Mouse (Mus musculus) E14TG2a.4 (cell line): ENCODE measurements around the gene Spns3.
A peak's percentile ranks its signal among the peaks of the same experiment; 100 is the strongest.

ENCODE experiments used
- H3K27me3 ChIP-seq: 2 replicates; pipeline ENCODE4 v1.6.1; 2014; ENCODE audit warnings: low read length, control low read depth; ENCODE audit not compliant: insufficient read depth
- H3K36me3 ChIP-seq: 2 replicates; pipeline ENCODE4 v1.6.1; 2014; ENCODE audit warnings: low read length, control low read depth; ENCODE audit not compliant: insufficient read depth
- H3K4me1 ChIP-seq: replicated peaks from 2 replicates; pipeline ENCODE4 v1.6.1; 2014; ENCODE audit warnings: low read depth, low read length, control low read depth
- H3K4me3 ChIP-seq: replicated peaks from 2 replicates; pipeline ENCODE4 v1.5.1; 2014; ENCODE audit warnings: mild to moderate bottlenecking, low read length
- H3K9me3 ChIP-seq: 2 replicates; pipeline ENCODE4 v1.6.1; 2014; ENCODE audit warnings: low read length, control low read depth
- CTCF ChIP-seq: conservative IDR thresholded peaks from 2 replicates; pipeline ENCODE4 v1.5.1; 2014; ENCODE audit warnings: low read length
- NANOG ChIP-seq: IDR thresholded peaks from 2 replicates; pipeline ENCODE4 v1.6.1; 2014; ENCODE audit warnings: borderline replicate concordance, low read length, mixed read lengths
- POU5F1 ChIP-seq: IDR thresholded peaks from 2 replicates; pipeline ENCODE4 v1.6.1; 2014; ENCODE audit warnings: low read length, borderline replicate concordance

Spns3 gene

DNA sequence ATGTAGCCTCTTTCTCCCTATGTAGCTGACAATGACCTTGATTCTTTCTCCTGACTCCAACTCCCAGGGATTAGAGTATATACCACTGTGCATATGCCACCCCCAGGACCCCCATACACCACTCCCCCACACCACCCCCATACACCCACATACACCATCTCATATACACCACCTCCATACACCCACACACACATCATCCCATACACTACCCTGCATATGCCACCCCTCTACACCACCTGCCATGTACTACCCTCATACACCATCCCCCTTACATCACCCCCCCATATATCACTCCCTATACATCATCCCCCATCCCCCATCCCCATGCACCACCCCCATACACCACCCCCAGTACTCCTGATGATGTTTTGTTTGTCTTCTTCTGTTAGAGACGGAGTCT is 7.7 kb downstream of the Spns3 start:
- H3K4me1 ChIP-seq: peaks cover 43% of the 10 kb centered on the region
- no peaks in the 10 kb centered on the region for H3K36me3 ChIP-seq
- no peak overlapping the region for H3K4me3 ChIP-seq
- H3K27me3 ChIP-seq: no peaks in the 10 kb centered on the region
- no peaks in the 10 kb centered on the region for H3K9me3 ChIP-seq
- TF ChIP-seq NANOG (no peak), POU5F1 (no peak), CTCF (no peak)

DNA sequence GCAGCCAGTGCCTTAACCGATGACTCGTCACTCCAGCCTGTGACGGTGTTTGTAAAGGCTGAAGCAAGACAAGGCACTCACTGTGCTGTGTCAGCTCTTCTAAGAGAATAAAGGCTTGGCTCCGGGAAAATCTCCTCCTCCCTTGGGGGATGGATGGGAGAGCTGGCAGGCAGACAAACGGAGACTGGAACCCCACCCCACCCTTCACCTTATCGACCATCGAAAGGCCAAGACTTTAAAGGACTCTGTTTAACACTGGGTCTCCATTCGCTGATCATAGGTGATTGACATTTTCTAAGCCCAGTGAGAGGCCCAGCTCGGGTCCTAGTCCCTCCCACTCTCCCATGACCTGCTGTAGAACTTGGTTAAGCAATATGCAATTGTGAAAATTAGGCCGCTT is 8.4 kb downstream of the Spns3 start:
- TF ChIP-seq CTCF (no peak), POU5F1 (no peak), NANOG (no peak)
- peaks cover 44% of the 10 kb centered on the region for H3K4me1 ChIP-seq
- no peaks in the 10 kb centered on the region for H3K27me3 ChIP-seq
- no peaks in the 10 kb centered on the region for H3K9me3 ChIP-seq
- no peaks in the 10 kb centered on the region for H3K36me3 ChIP-seq
- H3K4me3 ChIP-seq: no peak overlapping the region

DNA sequence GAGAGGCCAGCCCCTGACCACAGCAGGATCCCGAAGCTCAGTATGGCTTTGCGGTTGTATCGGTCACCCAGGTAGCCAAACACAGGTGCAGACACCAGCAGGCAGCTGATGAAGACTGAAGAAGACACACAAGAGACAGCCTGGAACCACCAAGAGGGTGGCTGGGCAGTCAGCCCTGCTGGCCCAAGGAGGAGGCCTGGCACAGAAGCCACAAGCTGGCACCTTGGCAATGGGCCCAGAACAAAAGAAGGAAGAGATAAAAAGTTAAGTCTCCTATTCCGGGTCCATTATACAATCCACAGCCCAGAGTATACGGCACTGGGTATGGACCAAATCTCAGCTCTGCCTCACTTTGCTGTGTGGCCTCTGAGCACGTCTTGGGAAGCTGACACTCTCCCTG is 9.9 kb downstream of the Spns3 start:
- no peaks in the 10 kb centered on the region; the same call in 1 of the 2 replicates for H3K27me3 ChIP-seq
- no peaks in the 10 kb centered on the region for H3K36me3 ChIP-seq
- no peak overlapping the region for H3K4me3 ChIP-seq
- TF ChIP-seq CTCF (no peak), NANOG (no peak)
- H3K4me1 ChIP-seq: peaks cover 52% of the 10 kb centered on the region
- H3K9me3 ChIP-seq: no peaks in the 10 kb centered on the region

DNA sequence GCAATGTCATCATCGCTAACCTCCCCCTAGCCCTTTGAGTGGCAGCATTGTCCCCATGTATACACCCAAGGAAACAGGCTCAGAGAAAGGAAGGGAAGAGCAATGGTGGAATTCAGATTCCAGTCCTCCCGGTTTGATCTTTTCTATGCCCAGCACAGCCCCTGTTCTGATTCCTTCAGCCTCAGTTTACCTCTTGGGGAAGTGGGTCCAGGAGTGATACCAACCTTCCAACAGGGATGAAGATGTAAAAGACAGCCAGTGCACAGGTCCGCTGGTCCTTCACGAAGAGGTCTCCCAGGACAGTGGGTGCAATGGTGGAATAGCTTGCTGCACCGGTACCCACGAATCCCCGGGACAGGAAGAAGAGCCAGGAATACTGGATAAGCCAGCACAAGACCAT is 11.5 kb downstream of the Spns3 start:
- Histone ChIP-seq H3K9me3 (no peaks in the 10 kb centered on the region), H3K4me3 (peak overlapping the region; percentile 14; the same call in 1 of the 2 replicates)
- no peak for TF ChIP-seq CTCF
- TF ChIP-seq POU5F1: no peak
- no peak for TF ChIP-seq NANOG

DNA sequence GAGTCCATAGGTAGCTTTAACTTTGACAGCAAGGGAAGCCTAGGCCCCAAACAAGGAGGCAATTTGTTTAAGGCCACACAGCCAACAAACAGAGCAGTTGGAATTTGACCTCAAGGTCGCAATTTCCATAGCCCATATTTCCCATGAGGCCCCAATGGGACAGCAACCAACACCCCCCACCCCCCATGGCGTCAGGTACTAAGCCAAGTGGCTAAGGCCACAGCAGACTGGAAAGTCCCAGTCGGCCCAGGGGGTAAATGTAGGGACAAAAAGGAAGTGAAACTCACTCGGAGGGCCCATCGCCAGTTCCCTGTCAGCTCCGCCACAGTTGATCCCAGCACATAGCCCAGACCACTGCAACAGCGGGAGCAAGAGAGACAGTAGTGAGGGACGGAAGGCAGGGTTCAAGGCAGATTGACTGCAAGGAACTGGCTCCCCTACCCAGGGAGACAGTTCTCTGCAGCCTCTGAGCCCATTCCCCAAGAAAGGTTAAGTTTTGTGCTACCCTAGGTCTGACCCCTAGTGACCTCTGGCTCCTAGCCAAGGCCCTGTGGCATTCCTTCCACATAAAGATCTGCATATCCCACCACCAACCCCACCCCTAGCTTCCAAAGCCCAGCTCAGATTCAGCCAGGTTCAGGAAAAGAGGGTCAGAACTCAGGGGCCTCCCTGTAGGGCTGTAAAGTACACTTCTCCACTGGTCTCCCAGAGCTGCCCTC is 12.1 kb downstream of the Spns3 start:
- Histone ChIP-seq H3K36me3 (no peaks in the 10 kb centered on the region), H3K27me3 (no peaks in the 10 kb centered on the region; the same call in 1 of the 2 replicates), H3K4me1 (peaks cover 54% of the 10 kb centered on the region), H3K9me3 (no peaks in the 10 kb centered on the region), H3K4me3 (peak overlapping the region; percentile 14)
- no peak for TF ChIP-seq CTCF
- no peak for TF ChIP-seq POU5F1
- no peak for TF ChIP-seq NANOG

More for the DNA sequence above, 11.5 kb downstream of the Spns3 start:
- peaks cover 54% of the 10 kb centered on the region for H3K4me1 ChIP-seq
- H3K36me3 ChIP-seq: no peaks in the 10 kb centered on the region
- no peaks in the 10 kb centered on the region; the same call in 1 of the 2 replicates for H3K27me3 ChIP-seq

DNA sequence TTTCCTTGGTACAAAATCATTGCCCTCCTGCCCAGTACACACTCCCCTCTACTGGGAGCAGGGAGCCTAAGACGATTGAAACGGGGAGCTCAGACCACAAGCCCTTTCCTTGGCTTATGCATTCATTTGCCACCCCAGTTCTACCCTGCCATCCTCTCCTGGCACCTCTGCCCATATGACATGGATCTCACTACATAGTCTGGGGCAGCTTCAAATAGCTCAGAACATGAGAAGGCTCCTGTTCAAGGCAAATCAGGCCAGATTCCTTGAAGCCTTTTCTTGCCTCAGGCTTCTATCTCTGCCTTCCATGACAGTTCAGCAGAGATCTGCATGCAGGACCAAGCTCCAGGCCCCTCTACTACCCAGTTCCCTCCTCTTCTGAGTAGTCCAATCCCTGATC is 12.8 kb downstream of the Spns3 start:
- TF ChIP-seq NANOG (no peak), CTCF (no peak), POU5F1 (no peak)
- no peaks in the 10 kb centered on the region for H3K36me3 ChIP-seq
- H3K4me1 ChIP-seq: peaks cover 54% of the 10 kb centered on the region
- H3K9me3 ChIP-seq: no peaks in the 10 kb centered on the region
- H3K4me3 ChIP-seq: peak overlapping the region; percentile 14; the same call in 1 of the 2 replicates
- H3K27me3 ChIP-seq: no peaks in the 10 kb centered on the region; the same call in 1 of the 2 replicates

DNA sequence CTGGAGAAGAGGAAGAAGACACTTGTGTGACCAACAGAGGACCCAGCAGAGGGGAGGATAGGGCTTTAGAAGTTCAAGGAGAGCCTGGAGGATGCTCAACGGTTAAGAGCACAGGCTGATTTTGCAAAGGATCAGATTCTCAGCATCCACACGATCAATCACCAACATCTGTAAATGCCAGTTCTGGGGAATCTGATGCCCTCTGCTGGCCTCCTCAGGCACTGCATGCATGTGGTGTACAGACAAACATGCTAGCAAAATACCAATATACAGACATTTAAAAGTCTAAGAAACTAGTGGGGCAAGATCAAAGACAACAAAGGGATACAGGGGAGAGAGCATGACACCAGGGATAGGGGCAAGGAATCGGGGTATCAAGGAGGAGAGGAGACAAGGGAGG is 14.8 kb downstream of the Spns3 start:
- Histone ChIP-seq H3K36me3 (no peaks in the 10 kb centered on the region), H3K9me3 (no peaks in the 10 kb centered on the region), H3K4me1 (peaks cover 37% of the 10 kb centered on the region), H3K27me3 (peaks cover 2% of the 10 kb centered on the region; the same call in 1 of the 2 replicates), H3K4me3 (no peak overlapping the region)
- TF ChIP-seq NANOG: no peak
- peak; percentile 93 for TF ChIP-seq CTCF
- no peak for TF ChIP-seq POU5F1

DNA sequence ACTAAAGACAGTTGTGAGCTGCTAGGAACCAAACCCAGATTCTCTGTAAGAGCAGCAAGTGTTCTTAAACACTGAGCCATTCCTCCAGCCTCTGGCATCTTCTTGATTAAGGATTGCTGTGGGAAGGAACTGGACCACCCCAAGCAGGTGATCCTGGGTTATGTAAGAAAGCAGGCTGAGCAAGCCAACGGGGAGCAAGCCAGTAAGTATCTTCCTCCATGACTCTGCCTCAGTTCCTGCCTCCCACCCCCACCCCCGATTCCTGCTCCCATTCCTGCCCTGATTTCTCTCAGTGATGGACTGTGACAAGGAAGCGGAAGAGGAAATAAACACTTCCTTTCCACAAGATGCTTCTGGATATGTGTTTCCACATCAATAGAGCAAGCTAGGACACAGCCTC is 17.4 kb downstream of the Spns3 start:
- H3K27me3 ChIP-seq: peaks cover 17% of the 10 kb centered on the region
- no peak overlapping the region for H3K4me3 ChIP-seq
- TF ChIP-seq POU5F1 (no peak), NANOG (no peak), CTCF (no peak)
- H3K36me3 ChIP-seq: no peaks in the 10 kb centered on the region
- peaks cover 23% of the 10 kb centered on the region for H3K4me1 ChIP-seq
- no peaks in the 10 kb centered on the region for H3K9me3 ChIP-seq

DNA sequence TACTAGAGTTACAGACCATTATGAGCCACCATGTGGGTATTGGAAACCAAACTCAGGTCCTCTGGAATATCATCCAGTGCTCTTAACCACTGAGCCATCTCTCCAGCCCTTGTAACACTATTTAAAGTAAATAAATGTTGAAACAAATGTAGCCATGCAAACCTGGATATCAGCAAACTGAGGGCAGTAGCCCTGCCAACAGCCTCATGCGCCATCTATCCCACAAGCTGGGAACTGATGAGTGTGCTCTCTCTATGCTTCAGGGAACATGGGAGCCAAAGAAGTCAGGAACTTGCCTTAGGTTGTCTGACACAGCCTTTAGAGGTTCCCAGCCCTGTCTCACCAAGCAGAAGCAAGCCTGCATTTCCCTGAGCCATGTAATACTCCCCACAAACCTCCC is 18.7 kb downstream of the Spns3 start:
- H3K9me3 ChIP-seq: no peaks in the 10 kb centered on the region
- peaks cover 17% of the 10 kb centered on the region for H3K27me3 ChIP-seq
- H3K4me1 ChIP-seq: peaks cover 11% of the 10 kb centered on the region
- H3K36me3 ChIP-seq: no peaks in the 10 kb centered on the region
- TF ChIP-seq NANOG (no peak), CTCF (no peak), POU5F1 (no peak)
- no peak overlapping the region for H3K4me3 ChIP-seq
